Mouse (Mus musculus): ENCODE data around the gene Ripor2. TPM values are rescaled to one million over a fixed set of nuclear protein-coding genes. Genes with fewer than 3 reads are reported as not detected.
A peak's percentile ranks its signal among the peaks of the same experiment; 100 is the strongest.

The Ripor2 gene
- total RNA-seq, 2 experiments from 2014 or later, result 24.0 to 50.4 TPM

DNA sequence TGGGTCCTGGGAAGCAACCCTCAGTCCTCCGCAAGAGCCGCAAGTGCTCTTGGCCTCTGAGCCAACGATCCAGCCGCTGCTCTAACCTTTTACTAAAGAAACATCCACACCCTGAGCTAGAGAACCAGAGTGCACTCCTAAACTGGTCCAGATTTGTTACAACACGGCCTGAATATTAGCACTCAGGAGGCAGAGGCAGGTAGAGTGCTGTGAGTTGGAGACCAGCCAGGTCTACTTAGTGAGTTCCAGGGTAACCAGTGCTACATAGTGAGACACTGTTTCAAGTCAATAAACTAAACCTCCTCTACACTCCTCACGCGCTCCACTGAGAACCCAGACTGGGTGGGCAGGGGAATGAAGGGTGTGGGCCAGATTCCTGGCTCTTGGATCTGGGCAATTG, 111.3 kb downstream of the Ripor2 start:
- no peak for ATAC-seq (replicated peaks; ENCODE audit: poor library complexity)

DNA sequence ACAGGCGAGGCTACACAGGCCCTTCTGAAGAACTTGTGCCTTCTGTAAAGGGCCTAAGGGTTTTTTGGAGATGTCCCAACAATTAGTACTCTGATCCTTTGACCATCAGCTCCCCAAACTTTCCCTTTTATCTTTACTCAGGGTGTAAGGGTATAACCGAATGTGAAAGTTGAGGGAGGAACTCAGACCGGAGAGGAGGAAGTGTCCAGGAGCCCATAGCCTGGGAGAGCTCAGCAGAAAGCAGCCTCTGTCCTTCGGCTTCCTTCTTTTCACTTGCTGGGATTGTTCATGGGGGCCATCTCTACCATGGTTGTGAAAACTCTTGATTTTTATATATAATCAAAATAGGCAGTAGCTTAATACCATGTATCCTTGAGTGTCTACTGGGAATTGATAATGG, 116.8 kb downstream of the Ripor2 start:
- ATAC-seq (replicated peaks; ENCODE audit: poor library complexity), result peak; percentile 69

DNA sequence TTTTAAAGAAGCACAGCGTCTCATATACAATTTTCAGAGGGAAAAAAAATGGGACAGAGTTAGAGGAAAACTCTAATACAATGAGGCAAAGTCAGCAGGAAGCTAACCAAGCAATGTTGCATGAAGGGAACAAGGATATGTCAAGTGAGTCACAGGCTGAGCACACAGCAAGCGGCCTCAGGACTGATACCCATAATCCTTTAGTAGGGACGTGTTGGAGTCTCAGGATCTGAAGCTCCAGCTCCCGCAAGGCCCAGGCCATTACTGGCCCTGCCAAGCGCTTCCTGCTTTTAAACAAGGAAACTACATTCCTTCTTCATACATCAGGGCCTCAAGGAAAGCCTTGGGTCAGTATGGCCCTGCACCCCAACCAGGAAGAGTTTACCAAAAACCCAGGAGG, 120.1 kb downstream of the Ripor2 start:
- ATAC-seq (replicated peaks; ENCODE audit: poor library complexity), result no peak

DNA sequence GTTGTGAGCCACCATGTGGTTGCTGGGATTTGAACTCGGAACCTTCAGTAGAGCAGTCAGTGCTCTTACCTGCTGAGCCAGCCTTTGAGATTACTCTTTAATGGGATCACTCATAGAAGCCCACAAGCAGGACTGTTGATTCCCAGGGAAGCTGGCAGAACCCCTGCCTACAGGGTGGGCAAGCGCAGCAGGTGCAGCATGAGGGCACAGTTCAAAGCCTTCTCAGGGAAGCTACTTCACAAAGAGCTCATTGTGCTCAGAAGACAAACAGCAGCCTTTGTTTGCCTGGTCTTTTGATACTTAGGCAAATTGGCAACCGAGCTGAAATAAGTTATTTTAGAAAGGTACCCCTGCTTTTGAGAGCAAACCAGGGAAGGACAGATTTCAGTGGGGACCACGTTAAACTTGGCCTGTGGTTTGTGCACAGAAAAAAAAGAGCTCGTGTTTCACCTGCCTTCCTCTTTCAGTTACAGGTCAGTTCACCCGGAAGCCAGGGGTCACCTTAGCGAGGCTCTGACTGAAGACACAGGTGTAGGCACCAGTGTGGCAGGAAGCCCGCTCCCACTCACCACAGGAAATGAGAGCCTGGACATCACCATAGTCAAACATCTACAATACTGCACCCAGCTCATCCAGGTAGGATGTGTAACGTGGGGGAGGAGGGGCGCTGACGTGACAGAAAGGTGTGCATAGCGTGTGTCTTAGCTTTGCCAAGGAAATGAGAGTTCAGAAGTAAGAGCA, 127.8 kb downstream of the Ripor2 start:
- ATAC-seq (replicated peaks; ENCODE audit: poor library complexity), result no peak

DNA sequence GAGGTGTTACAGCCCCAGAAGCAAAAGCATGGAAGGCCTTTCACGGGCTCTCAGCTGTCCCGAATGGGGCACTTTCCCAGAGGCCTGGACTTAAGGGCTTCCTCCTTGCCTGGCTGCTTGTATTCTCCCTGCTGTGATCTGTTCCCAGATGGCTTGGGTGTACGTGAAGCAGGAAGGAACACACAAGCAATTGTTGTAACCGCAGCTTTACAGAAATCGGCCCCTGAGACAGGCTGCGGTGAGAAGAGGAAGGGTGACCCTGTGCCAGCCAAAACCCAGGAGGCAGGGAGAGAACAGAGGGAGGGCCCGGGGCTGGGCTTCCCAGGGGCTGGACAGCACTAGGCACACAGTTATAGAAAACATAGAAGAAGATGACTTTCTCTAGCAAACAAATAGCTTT, 129.0 kb downstream of the Ripor2 start:
- ATAC-seq (replicated peaks; ENCODE audit: poor library complexity), result peak; percentile 83

DNA sequence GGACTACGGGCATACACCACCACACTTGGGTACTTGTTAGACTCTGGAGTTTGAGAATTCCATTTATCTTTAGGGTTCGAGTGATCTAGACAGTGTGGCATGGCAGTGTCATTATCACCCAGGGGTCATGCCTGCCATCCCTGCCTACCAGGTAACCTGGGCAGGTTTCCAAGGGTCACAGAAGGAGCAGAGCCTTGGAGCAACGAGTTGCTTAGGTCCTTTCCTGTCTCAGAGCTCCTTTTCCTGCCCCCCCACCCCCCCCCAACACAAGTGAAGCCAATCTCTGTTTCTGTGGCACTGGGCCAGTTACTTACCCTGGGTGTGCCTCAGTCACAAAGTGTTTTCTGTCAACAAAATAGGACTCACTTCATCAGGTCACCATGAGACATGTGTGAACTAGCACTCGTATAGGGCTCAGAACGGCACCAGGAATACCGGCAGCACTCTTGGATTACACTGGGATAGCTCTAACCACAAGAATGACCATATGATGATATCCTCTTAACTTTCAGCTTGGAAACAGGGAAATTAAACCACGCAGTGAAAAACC, 130.7 kb downstream of the Ripor2 start:
- no peak for ATAC-seq (replicated peaks; ENCODE audit: poor library complexity)

DNA sequence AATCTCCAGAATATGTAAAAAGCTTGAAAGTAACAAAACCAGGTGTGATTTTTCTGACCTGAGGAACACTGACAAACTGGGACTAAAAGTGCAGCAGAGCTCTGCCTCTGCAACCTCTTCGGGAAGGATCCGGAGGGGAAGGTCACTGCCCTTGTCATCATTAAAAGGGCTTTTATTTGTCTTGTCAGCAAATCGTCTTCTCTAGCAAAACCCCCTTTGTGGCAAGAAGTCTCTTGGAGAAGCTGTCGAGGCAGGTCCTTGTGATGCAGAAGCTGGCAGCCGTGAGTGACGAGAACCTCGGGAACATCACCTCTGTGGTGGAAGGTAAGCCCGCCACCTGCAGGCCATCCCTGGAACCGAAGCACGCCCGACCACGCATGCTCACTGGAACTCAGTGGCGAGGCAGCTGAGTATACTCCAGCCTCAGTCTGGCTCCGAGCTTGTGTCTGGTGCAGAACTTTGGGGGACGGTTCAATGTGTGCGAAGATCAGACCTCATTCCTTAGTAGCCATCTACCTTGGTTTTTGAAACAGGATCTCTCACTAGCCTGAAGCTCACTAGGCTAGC, 131.5 kb downstream of the Ripor2 start:
- peak; percentile 84 for ATAC-seq (replicated peaks; ENCODE audit: poor library complexity)

DNA sequence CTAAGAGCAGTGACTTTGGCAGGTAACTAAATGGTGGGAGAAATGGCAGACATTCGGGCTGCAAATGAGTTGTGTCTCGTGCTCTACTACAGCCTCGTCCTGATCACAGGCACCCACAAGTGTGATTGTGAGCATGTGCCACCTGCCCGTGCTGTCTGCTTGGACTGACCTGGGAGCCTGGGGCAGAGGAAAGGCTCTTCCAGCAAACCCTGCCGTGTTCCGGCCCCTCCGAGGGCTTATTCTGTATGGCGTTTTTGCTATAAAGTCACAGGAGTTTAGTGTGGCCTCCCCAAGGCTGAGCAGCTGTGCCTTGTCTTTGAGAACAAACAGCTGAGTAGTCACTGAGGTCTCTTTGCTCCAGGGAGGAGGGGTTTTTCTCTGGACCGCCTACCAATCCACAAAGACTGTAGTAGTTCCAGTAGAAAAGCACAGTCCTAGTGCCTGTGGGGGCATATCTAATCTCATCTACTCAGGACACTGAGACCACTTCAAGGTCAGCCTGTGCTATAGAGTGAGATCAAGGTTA, 132.4 kb downstream of the Ripor2 start:
- no peak for ATAC-seq (replicated peaks; ENCODE audit: poor library complexity)

DNA sequence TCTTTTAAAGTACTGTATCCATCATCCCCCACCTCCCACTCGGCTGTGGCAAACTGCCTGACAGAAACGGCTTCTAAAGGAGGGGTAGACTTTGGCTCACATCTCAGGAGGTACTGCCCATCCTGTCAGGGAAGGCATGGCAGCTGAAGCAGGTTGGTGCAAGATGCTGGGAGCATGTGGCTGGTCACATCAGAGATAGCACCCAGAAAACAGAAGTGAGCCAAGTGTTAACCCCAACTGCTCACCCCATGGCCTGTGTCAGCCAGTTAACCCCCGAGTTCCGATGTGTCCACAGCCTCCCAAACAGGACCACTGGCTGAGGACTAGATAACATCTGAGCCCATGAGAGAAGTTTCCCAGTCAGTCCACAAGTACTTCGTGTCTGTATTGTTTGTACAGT, 133.6 kb downstream of the Ripor2 start:
- no peak for ATAC-seq (replicated peaks; ENCODE audit: poor library complexity)

DNA sequence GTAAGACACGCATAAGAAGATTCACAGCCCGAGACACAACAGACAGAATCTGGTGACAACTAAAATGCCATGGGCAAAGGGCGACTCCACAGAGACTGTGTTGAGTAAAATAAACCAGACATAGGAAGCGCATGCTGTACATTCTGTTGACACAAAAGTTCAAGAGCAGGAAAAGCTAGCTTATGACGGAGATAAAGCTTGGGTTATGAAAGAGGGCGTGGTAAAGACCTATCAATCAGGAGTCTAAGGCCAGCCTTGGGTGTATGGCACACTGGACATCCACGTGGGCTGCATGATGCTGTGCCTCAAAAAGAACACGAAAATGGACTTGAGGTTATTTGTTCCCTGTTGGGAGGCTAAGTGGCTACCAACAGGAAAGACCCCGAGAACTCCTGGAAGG, 134.5 kb downstream of the Ripor2 start:
- ATAC-seq (replicated peaks; ENCODE audit: poor library complexity), result no peak

DNA sequence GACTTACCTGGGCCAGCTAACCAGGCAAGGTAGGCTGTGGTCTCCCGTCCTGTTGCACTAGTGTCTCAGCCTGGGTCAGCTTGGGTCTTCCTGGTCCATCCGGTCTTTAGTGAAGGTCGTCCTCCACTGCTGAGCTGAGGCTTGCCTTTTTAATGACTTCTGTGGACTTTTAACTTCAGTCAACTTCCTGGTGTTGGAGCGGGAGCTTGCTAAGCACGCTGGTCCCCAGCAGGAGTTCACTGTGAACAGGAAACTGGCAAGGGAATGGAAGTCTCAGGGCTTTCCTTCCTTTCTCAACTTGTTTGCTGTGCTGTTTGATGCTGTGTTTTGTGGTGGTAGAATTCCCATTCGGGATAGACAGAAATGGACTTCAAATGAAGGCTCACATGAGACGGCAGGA, 135.7 kb downstream of the Ripor2 start:
- no peak for ATAC-seq (replicated peaks; ENCODE audit: poor library complexity)

DNA sequence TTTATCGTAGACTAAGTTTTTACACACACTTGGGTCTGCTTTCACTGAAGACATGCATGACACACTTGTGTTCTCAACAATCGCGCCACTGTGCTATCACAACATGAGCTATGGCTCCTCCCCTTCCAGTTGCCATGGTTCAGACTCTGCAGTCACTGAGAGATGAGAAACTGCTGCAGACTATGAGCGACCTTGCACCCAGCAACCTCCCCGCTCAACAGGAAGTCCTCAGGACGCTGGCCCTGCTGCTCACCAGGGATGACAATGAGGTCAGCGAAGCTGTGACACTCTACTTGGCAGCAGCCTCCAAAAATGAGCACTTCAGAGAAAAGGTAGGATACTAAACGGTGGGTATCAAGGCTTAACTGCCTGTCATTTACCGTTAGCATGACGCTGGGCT, 139.5 kb downstream of the Ripor2 start:
- no peak for ATAC-seq (replicated peaks; ENCODE audit: poor library complexity)

DNA sequence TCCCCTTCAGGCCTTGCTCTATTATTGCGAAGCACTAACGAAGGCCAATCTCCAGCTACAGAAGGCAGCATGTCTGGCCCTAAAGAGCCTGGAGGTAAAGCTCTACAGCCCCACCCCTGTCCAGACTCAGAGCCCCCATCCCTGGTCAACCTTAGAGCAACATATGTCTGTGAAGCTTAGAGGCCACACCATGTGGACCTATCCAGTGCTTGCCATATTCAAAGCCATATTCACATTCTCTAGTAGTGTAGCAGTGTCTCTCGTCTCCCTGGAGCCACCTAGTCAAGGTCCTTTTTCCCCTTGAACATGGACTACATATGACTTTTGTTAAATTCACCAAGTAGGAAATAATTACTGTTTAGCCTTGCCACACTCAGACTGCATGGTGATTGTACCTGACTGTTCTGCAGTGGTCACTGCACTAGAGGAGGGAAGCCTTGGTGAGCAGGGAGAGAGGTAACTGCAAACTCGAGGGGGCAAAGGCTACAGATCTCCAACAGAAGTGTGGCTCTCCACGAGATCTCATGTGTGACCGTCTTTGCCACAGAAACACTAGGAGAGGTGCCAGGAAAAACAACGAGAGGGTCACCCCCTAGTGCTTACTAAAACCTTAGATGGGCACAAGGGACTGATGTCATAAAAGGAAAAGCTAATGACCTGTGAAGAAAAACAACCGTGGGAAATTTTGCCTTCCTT, 141.9 kb downstream of the Ripor2 start:
- ATAC-seq (replicated peaks; ENCODE audit: poor library complexity), result no peak

DNA sequence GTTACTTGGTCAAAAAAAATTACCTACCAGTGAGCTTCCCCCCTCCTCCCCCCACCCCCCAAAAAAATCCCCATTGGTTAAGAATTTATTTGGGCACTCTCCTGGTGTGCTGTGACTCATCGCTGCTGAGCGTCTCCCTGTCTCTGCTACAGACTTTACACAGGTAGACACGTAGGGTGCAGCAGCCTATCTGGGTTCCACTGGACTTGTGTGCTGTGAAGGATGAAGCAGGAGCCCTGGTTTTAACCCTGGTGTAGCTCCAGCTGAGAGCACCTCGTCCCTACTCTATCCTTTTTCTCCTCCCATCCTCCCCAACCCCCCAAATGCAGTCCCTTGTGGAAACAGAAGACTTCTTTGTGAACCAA, 142.4 kb downstream of the Ripor2 start:
- no peak for ATAC-seq (replicated peaks; ENCODE audit: poor library complexity)

DNA sequence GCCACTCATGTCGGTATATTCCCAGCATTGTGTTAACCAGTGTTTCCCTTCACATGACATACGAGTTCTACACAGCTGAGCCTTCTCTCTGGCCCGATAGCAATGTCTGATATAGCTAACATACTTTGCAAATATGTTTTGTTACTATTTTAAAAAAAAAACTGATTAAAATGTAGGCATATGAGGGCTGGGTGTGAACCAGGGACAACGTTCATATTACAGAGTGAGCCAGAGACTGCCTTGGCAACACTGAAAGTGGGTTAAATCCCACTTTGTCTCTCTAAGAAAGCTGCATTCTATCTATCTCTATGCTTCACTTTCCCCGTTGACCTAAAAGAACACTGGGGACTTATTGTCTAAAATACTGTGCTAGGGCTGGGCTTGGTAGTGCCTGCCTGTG, 147.1 kb downstream of the Ripor2 start:
- no peak for ATAC-seq (replicated peaks; ENCODE audit: poor library complexity)

DNA sequence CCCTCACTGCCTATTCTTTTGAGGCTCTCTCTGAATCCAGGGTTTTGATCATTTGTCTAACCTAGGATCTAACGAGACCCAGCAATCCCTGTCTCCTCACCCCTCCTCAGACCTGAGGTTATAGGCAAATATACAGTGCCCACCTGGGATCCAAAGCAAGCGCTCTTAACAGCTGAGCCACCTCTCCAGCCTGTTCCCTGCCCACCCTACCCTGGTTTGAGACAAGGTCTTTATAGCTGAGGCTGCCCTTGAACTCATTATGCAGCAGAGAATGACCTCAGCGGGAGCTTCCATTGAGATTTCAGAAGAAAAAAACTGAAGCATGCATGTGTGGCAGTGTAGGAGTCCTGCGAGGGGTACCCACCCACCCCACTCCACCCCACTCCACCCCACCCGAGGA, 152.5 kb downstream of the Ripor2 start:
- ATAC-seq (replicated peaks; ENCODE audit: poor library complexity), result no peak

DNA sequence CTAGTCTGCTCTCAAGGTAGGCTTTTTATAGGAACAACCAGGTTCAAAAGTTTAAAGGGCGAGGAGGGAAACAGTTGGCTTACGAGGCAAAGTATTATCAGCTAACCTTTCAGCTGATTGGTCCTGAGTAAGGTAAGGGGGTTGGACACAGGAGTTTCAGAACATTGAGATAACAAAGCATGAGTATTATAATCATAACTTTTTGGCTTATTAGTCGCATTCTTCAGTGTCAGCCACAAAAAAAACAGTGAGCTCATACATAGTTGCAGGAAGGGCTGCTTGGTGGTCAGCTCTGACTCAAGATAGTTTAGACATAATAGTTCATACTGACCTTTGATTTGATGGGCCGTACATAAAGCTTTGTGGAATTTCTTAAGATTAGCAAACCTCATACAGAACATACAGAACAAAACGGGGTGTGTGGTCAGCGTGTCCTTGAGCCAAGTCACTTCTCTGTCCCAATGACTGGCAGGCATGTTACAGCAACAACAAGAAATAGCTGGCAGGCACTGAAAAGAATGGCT, 153.7 kb downstream of the Ripor2 start:
- ATAC-seq (replicated peaks; ENCODE audit: poor library complexity), result no peak

DNA sequence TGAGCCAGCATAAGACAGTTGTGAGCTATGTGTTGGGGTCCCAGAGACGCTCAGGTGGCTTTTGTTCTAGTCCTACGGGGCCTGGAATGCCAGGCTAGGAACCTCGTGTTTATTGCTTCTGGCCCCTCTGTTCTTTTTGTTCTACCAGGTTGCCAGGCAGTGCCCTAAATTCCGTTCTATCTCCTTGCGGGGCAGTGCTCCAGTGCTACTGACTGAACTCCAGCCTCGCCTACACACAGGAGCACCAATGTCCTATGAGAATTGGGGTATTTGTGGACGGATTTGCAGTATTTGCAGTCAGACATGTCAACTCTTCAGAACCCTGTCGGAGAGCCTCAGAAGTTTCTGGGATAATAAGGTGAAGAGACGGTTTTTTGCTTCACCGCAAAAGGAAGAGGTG, 159.0 kb downstream of the Ripor2 start, which contains the start of gene Armh2:
TSS of gene Armh2 (plus strand) at position 205 of the 400 bp plus-strand sequence.
- no peak for ATAC-seq (replicated peaks; ENCODE audit: poor library complexity)

DNA sequence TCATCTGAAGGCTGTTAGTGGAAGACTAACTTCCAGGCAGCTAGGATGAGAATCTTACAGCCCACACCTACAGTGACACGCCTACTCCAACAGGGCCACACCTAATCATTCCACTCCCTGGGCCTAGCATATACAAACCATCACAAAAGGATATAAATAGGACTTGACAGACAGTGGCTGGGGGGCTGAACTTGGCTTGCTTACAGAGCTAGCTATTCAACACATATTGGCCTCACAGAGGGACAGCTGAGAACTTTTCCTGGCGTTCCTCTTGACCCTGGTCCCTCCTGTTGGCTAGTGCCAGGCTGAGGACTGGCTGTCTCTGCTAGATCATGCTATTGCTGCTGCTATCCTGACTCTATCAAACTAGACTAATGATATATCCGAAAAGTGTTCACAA, 165.8 kb downstream of the Ripor2 start:
- ATAC-seq (replicated peaks; ENCODE audit: poor library complexity), result no peak

DNA sequence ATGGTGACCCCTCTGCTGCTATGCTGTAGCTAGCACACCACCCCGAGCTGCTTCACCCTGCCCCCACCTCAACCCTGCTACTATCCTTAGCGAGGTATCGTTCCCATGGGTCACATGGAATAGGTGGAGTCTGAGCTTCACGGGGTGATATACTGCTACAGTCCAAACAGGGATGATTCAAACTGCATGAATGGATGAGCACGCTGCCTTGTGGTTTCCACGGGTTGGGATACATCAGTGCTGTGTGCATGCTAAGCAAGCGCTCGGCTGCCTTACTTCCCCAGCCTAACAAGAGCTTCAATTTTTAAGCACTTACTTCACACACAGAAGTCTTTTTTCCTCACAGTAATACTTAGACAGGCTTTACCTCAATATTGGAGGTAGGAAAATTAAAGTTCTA, 168.8 kb downstream of the Ripor2 start:
- no peak for ATAC-seq (replicated peaks; ENCODE audit: poor library complexity)

DNA sequence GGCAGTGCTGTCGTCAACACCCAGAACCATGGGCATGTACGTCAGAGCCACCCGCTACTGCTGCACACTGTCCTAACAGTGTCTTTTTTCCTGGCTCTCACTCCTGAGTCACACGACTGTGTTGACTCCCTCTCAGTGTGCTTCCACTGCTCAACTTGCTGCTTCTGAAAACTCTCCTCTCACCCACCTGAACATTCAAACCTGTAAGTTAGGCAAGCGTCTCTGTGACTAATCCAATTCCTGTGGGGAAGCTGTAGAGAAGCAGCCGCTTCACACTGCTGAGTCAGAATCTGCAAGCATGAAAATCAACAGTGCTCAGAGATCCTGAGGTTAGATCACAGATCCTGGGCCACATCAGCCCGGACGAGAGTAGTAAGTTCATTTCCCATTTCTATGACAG, 169.4 kb downstream of the Ripor2 start:
- no peak for ATAC-seq (replicated peaks; ENCODE audit: poor library complexity)

DNA sequence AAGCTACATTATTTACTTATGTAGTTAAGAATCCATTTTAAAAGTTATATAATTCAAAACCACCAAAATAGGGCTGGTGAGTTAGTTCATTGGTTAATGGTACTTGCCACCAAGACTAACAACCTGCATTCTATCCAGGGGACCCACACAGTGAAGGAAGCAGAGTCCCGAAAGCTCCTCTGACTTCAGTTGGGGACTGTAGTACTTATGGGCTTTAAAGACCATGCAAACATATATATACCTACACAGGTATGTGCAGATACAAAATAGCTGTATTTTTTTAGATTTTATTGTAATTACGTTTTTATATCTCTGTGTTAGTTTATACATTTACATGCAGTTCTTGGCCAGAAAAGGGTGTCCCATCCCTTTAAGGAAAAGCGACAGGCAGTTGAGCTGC, 174.8 kb downstream of the Ripor2 start:
- no peak for ATAC-seq (replicated peaks; ENCODE audit: poor library complexity)
